Mouse (Mus musculus) lung, embryonic 15.5 days (tissue): ENCODE results near the gene Rtbdn. TPM values are rescaled to one million over a fixed set of nuclear protein-coding genes. Genes with fewer than 3 reads are reported as not detected.
"Not testable (repeated sequence)": the region's sequence is repeated elsewhere in the genome, so short reads cannot be mapped to it uniquely, and the experiment has no call there.

Experiments
- ATAC-seq: fragments of 200-750 bp; cut with Nextera tagmentation; 2 replicates; pipeline ENCODE4 v1.8.0; 2017; ENCODE audit warnings: moderate number of reproducible peaks, borderline replicate concordance; ENCODE audit not compliant: low FRiP score, low TSS enrichment; ENCODE audit errors: extremely low read depth
- H3K27ac ChIP-seq: fragments of 300-500 bp; sonication (generic); 2 replicates; pipeline ENCODE4 v1.5.1; 2015; ENCODE audit warnings: moderate library complexity, mild to moderate bottlenecking, inconsistent platforms
- H3K27me3 ChIP-seq: fragments of 300-500 bp; sonication (generic); 2 replicates; pipeline ENCODE4 v1.6.1; 2015; ENCODE audit warnings: inconsistent platforms
- H3K36me3 ChIP-seq: fragments of 300-500 bp; sonication (generic); 2 replicates; pipeline ENCODE4 v1.6.1; 2015; ENCODE audit warnings: inconsistent platforms
- H3K4me1 ChIP-seq: fragments of 300-500 bp; sonication (generic); 2 replicates; pipeline ENCODE4 v1.6.1; 2015; ENCODE audit warnings: inconsistent platforms
- H3K4me2 ChIP-seq: fragments of 300-500 bp; sonication (generic); 2 replicates; pipeline ENCODE4 v1.6.1; 2015; ENCODE audit warnings: inconsistent platforms, mild to moderate bottlenecking, moderate library complexity
- H3K4me3 ChIP-seq: fragments of 300-500 bp; sonication (generic); 2 replicates; pipeline ENCODE4 v1.5.1; 2015; ENCODE audit warnings: mild to moderate bottlenecking, inconsistent platforms
- H3K9ac ChIP-seq: fragments of 300-500 bp; sonication (generic); 2 replicates; pipeline ENCODE4 v1.6.1; 2015; ENCODE audit warnings: inconsistent platforms
- H3K9me3 ChIP-seq: fragments of 300-500 bp; sonication (generic); 2 replicates; pipeline ENCODE4 v1.6.1; 2016; ENCODE audit warnings: inconsistent platforms
- WGBS: fragments of 180-500 bp; shearing (Covaris S2); methylation state at CpG from one replicate; pipeline ENCODE4 v1.1.7; 2015; 5-methylcytosine and 5-hydroxymethylcytosine counted together
- polyA plus RNA-seq: library from polyadenylated mRNA; unstranded; fragments of >200 nt; fragmentation: Nextera tagmentation; extraction: Ambion mirVana; gene quantifications from 2 replicates; pipeline ENCODE4 v1.2.1, GENCODE M21; 2015

Rtbdn gene
- 0.12 and 0.13 TPM in 2 replicates for polyA plus RNA-seq

DNA sequence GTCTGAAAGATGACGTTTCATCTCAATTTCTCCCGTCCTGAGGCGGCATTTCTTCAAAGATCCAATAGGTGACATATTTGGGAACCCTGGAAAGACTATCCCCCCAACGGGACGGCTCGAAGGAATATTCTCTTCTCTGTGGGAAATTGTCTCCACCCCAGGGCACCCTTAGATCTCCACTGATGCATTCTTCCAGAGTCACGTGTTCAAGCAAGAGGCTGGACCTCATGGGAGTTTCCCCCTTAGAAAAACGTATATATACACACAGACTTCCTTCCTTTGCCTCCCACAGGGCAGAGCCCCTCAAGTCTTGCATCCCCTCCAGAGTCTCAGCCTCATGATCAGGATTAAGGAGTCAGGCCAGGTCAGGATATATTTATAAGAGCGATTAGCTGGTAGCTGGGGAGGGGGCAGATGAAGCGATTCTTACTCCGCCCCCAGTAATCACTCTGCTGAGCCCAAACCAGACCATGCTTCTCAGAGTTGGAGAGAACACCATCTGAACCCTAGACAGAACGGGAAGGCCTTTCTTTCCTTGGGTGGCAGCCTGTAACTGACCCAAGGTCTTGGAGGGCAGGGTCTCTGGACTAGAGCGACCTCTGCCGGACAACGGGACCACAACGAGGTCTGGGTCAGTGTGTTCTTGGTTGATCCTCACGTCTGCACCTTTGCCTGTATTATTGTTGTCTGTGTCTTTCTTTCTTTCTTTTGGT, at the start of gene Rtbdn:
Gene Rtbdn (plus strand): TSS at position 464 of the 713 bp plus-strand sequence.
- Histone ChIP-seq H3K9ac (no peak within 1 kb of the TSS), H3K9me3 (no peaks in the 10 kb centered on the region), H3K27ac (no peak within 1 kb of the TSS), H3K4me1 (peaks cover 22% of the 10 kb centered on the region), H3K4me3 (peak within 1 kb of the TSS; percentile 41), H3K36me3 (no peaks in the 10 kb centered on the region), H3K27me3 (peaks cover 86% of the 10 kb centered on the region), H3K4me2 (peak within 1 kb of the TSS; percentile 78)
- WGBS = 10% methylated on average over 17 of the region's 17 CpGs
- ATAC-seq = peak; percentile 45; the same call in 1 of the 2 replicates

DNA sequence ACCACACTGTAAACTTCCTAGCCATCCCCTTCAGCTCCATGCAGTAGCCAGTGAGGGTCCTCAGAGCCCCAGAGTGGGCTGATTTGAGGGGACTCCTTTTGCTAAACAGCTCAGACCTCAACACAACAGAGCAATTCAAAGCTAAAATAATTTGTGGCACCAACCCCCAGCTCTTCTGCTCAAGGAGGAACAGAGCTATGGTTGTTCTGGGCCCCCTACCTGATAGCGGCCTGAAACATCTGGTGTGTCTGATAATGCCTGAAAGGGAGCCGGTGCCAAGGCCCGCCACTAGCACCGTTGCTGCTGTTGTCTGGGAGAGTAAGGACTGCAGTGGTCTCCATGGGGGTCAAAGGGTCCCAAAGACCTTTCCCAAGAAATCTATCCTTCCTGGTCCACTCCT, 45.7 kb upstream of the Rtbdn start:
- no peaks in the 10 kb centered on the region for H3K9me3 ChIP-seq
- no peak overlapping the region for H3K27ac ChIP-seq
- H3K27me3 ChIP-seq = no peaks in the 10 kb centered on the region
- no peak overlapping the region for H3K4me2 ChIP-seq
- no peak for ATAC-seq
- H3K4me3 ChIP-seq = no peak overlapping the region
- no peaks in the 10 kb centered on the region for H3K36me3 ChIP-seq
- 56% methylated on average over 4 of the region's 4 CpGs for WGBS
- no peak overlapping the region for H3K9ac ChIP-seq
- peaks cover 13% of the 10 kb centered on the region for H3K4me1 ChIP-seq

DNA sequence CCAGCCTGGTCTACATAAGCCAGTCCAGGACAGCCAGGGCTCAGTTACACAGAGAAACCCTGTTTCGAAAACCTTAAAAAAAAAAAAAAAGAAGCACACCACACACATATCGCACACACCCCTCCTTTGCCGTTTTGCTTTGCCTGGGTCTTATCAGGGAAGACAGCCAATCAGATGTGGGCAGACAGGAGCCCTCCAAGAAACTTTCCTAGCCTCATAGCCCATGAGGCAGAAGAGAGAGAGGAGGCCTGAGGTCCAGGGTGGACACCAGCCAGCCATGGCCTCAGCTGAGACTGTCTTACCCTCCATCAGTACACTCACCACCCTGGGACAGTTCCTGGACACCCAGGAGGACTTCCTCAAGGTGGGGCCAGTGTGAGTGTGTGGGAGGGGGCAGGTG, 45.0 kb upstream of the Rtbdn start, which contains the start of gene Klf1:
Gene Klf1 (plus strand): TSS at position 177 of the 400 bp plus-strand sequence.
- Histone ChIP-seq H3K9ac (peak within 1 kb of the TSS; percentile 88), H3K4me1 (peaks cover 13% of the 10 kb centered on the region), H3K4me2 (peak within 1 kb of the TSS; percentile 99), H3K9me3 (no peaks in the 10 kb centered on the region), H3K27ac (peak within 1 kb of the TSS; percentile 90; the same call in 1 of the 2 replicates), H3K4me3 (peak within 1 kb of the TSS; percentile 73), H3K27me3 (no peaks in the 10 kb centered on the region), H3K36me3 (no peaks in the 10 kb centered on the region)
- WGBS = 59% methylated on average over 3 of the region's 3 CpGs
- ATAC-seq = no peak

DNA sequence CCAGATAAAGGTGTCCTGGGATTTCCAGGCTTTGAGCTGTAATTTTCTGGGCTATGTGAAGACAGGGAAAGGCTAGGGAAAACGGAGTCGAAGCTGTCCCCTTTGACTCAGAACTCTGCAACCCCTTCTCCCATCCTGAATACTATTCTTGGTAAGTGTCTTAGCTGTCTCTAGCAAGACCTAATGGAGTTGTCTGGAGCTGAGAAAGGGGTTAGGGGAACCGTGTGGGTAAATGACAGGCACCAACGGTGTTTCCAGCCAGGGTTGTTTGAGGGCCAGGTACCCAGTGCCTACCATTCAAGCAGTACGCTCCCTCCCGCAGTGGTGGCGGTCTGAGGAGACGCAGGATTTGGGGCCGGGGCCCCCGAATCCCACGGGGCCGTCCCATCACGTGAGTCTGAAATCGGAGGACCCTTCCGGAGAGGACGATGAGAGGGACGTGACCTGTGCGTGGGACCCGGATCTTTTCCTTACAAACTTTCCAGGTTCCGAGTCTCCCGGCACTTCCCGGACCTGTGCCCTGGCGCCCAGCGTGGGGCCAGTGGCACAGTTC, 44.3 kb upstream of the Rtbdn start:
- H3K27me3 ChIP-seq = no peaks in the 10 kb centered on the region
- H3K36me3 ChIP-seq = no peaks in the 10 kb centered on the region
- H3K27ac ChIP-seq = peak overlapping the region; percentile 90; the same call in 1 of the 2 replicates
- H3K4me3 ChIP-seq = peak overlapping the region; percentile 73
- no peaks in the 10 kb centered on the region for H3K9me3 ChIP-seq
- peak overlapping the region; percentile 99 for H3K4me2 ChIP-seq
- peaks cover 13% of the 10 kb centered on the region for H3K4me1 ChIP-seq
- H3K9ac ChIP-seq = peak overlapping the region; percentile 88
- WGBS = 3% methylated on average over 24 of the region's 24 CpGs
- ATAC-seq = peak; percentile 4; the same call in 1 of the 2 replicates

DNA sequence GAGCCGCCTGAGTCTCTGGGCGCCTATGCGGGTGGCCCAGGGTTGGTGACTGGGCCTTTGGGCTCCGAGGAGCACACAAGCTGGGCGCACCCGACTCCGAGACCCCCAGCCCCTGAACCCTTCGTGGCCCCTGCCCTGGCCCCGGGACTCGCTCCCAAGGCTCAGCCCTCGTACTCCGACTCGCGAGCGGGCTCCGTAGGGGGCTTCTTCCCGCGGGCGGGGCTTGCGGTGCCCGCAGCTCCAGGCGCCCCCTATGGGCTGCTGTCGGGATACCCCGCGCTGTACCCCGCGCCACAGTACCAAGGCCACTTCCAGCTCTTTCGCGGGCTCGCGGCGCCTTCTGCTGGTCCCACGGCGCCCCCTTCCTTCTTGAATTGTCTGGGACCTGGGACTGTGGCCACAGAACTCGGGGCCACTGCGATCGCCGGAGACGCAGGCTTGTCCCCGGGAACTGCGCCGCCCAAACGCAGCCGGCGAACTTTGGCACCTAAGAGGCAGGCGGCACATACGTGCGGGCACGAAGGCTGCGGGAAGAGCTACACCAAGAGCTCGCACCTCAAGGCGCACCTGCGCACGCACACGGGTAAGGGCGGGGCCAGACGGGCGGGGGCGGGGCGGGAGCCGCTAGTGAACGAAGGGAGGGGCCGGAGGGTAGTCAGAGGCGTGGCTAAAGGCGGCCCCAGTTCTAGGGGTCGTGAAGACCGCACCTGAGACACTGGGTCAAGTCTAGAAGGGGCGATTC, 43.7 kb upstream of the Rtbdn start:
- H3K36me3 ChIP-seq = no peaks in the 10 kb centered on the region
- H3K4me2 ChIP-seq = peak overlapping the region; percentile 99
- peak overlapping the region; percentile 88 for H3K9ac ChIP-seq
- no peaks in the 10 kb centered on the region for H3K9me3 ChIP-seq
- peak overlapping the region; percentile 73 for H3K4me3 ChIP-seq
- ATAC-seq = peak; percentile 89
- H3K27me3 ChIP-seq = no peaks in the 10 kb centered on the region
- WGBS = under 1% methylated on average over 68 of the region's 68 CpGs
- peaks cover 13% of the 10 kb centered on the region for H3K4me1 ChIP-seq
- H3K27ac ChIP-seq = peak overlapping the region; percentile 90

DNA sequence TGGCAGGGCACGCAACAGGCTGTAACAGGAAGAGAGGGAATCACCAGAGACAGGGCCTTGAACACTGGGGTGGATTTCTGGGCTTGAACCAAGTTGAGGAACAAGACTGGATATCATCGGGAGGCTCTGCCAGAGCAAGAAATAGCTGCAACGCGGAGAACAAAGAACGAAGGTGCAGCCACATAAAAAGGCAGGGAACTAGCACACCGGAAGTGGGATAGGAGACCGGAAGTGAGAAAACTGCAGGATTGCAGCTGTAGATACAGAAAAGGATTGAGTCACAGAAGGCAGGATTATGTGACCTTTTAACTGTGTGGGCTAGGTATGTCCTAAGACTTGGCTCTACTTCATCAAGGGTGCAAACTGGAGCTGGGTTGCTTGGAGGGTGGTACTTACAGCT, 42.4 kb upstream of the Rtbdn start:
- 89% methylated on average over 7 of the region's 7 CpGs for WGBS
- no peak for ATAC-seq
- H3K4me2 ChIP-seq = no peak overlapping the region

DNA sequence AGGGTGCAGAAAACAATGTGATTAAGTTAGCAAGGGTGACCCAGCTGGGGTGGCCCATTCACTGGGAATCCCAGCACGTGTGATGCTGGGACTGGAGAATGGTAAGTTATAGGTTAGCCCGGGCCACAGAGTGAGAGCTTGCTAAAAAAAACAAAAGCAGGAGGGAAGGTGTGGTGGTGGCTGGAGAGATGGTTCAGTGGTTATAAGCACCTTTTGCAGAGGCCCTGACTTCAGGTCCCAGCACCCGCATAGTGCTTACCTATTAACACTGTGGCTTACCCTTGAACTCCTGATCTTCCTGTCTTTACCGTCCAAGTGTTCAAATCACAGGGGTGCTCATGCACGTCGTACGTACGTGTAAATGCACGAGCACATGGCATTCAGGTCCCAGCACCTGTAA, 39.8 kb upstream of the Rtbdn start:
- Histone ChIP-seq H3K27ac (no peak overlapping the region), H3K4me1 (peaks cover 22% of the 10 kb centered on the region), H3K4me3 (no peak overlapping the region), H3K4me2 (no peak overlapping the region), H3K9me3 (no peaks in the 10 kb centered on the region), H3K27me3 (peaks cover 21% of the 10 kb centered on the region), H3K9ac (no peak overlapping the region), H3K36me3 (no peaks in the 10 kb centered on the region)
- 92% methylated on average over 9 of the region's 9 CpGs for whole genome bisulfite sequencing
- ATAC-seq = no peak

More for the DNA sequence above, 42.4 kb upstream of the Rtbdn start:
- no peak overlapping the region for H3K4me3 ChIP-seq
- no peaks in the 10 kb centered on the region for H3K36me3 ChIP-seq
- H3K9ac ChIP-seq = no peak overlapping the region
- no peaks in the 10 kb centered on the region for H3K9me3 ChIP-seq
- H3K27ac ChIP-seq = no peak overlapping the region
- peaks cover 20% of the 10 kb centered on the region for H3K4me1 ChIP-seq
- H3K27me3 ChIP-seq = peaks cover 1% of the 10 kb centered on the region; the same call in 1 of the 2 replicates

DNA sequence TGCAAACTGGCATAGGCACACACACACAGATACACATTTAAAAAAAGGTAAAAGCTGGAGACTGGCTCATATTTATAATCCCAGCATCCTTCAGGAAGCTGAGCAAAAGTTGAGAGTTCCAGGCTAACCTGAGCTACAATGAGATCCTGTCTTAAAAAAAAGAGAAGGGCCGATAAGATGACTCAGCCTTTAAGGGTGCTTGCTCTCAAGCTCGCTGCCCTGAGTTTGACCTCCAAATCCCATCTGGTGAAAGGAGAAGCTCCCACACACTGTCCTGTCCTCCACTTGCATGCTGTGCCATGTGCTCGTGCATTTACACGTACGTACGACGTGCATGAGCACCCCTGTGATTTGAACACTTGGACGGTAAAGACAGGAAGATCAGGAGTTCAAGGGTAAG, 39.3 kb upstream of the Rtbdn start:
- H3K27ac ChIP-seq = no peak overlapping the region
- no peak overlapping the region for H3K4me3 ChIP-seq
- no peaks in the 10 kb centered on the region for H3K9me3 ChIP-seq
- no peak overlapping the region for H3K4me2 ChIP-seq
- ATAC-seq = no peak
- WGBS = 61% methylated on average over 8 of the region's 8 CpGs
- peaks cover 26% of the 10 kb centered on the region for H3K27me3 ChIP-seq
- peaks cover 22% of the 10 kb centered on the region for H3K4me1 ChIP-seq
- no peak overlapping the region for H3K9ac ChIP-seq
- no peaks in the 10 kb centered on the region for H3K36me3 ChIP-seq

DNA sequence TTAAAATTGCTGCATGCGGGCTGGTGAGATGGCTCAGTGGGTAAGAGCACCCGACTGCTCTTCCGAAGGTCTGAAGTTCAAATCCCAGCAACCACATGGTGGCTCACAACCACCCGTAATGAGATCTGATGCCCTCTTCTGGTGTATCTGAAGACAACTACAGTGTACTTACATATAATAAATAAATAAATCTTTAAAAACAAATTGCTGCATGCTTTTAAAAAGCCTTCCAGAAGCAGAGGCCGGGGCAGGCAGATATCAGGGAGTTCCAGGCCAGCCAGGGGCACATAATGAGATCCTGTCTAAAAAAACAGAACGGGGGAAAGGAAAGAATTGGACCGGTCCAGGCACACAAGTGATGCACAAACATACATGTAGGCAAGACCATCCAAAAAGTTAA, 38.8 kb upstream of the Rtbdn start:
- 25% methylated on average over 7 of the region's 7 CpGs for WGBS
- H3K36me3 ChIP-seq, H3K9me3 ChIP-seq, ATAC-seq: not testable (repeated sequence)
- peak overlapping the region; percentile 53; the same call in 1 of the 2 replicates for H3K9ac ChIP-seq
- 0 out of 2 replicates have a peak overlapping the region, but pooled peaks have one; percentile 35 for H3K27ac ChIP-seq
- peak overlapping the region; percentile 86 for H3K4me2 ChIP-seq
- H3K4me3 ChIP-seq = peak overlapping the region; percentile 51
- peaks cover 31% of the 10 kb centered on the region for H3K27me3 ChIP-seq
- H3K4me1 ChIP-seq = peaks cover 24% of the 10 kb centered on the region

DNA sequence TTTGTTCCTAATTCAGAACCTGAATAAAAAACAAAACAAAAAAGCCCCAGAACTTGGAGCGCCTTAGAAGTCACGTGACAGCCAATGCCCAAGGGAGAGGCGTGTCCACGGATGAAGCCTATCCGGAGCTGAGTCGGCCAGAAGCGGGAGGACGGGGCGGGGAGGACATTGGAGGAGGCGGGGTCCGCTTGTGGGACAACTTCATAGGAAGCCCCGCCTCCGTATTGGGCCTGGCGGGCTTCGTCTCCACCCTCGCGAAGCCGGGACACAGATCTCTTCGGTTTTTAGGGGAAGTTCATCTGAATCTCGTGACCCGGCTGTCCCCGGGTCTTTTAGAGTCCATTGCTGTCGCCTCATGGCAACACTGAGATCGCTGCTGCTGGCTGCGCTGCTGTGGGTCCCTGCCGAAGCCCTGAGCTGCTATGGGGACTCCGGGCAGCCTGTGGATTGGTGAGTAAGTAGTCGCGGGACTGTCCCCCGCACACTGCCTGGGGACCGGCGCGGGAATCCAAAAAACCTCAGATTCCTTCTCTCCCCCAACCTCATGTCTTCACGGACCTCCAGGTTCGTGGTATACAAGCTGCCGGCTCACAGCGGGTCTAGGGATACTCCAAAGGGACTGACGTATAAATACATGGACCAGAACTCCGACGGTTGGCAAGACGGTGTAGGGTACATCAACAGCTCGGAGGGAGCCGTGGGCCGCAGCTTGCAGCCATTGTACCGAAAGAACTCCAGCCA, 38.2 kb upstream of the Rtbdn start, which contains the start of gene Dnase2a:
Gene Dnase2a (plus strand): TSS at position 140 of the 741 bp plus-strand sequence.
- Histone ChIP-seq H3K4me3 (peak within 1 kb of the TSS; percentile 51), H3K9ac (peak within 1 kb of the TSS; percentile 53), H3K27ac (0 out of 2 replicates have a peak within 1 kb of the TSS, but pooled peaks have one; percentile 35), H3K4me2 (peak within 1 kb of the TSS; percentile 86), H3K4me1 (peaks cover 24% of the 10 kb centered on the region), H3K9me3 (no peaks in the 10 kb centered on the region), H3K36me3 (no peaks in the 10 kb centered on the region), H3K27me3 (peaks cover 37% of the 10 kb centered on the region)
- 1% methylated on average over 45 of the region's 45 CpGs for WGBS
- ATAC-seq = peak; percentile 94

DNA sequence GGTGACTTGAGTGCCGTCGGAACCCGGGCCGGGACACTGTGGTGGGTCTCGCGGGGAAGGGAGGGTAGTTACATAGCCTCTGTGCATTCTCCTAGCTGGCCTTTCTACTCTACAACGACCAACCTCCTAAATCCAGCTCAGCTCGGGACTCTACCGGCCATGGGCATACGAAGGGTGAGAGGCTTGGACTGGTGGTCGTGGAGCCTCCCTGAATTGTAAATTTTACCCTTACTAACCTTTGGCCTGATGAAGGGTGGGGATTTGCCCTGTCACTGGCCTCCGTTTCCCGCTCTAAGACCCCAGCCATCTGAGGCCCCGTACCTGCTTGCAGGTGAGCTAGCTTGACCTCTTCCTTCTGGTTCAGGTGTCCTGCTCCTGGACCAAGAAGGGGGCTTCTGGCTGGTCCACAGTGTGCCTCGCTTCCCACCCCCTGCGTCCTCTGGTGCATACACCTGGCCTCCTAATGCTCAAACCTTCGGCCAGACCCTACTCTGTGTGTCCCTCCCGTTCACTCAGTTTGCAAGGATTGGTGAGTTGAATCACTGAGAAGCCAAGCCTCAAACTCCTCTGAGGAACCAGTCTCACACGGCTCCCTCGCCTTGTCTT, 37.5 kb upstream of the Rtbdn start:
- WGBS = 45% methylated on average over 20 of the region's 20 CpGs
- peaks cover 42% of the 10 kb centered on the region for H3K27me3 ChIP-seq
- H3K27ac ChIP-seq = no peak overlapping the region
- H3K4me2 ChIP-seq = peak overlapping the region; percentile 86
- H3K9ac ChIP-seq = peak overlapping the region; percentile 53
- H3K4me1 ChIP-seq = peaks cover 22% of the 10 kb centered on the region
- H3K9me3 ChIP-seq = no peaks in the 10 kb centered on the region
- H3K4me3 ChIP-seq = peak overlapping the region; percentile 51
- H3K36me3 ChIP-seq = no peaks in the 10 kb centered on the region
- no peak for ATAC-seq
